Mouse (Mus musculus) retina, postnatal 1 day (tissue): ENCODE results near the gene Runx1.

Experiments
- DNase-seq: peaks from one replicate; pipeline ENCODE4 v3.0.0-alpha.2; 2012

The Runx1 gene

GRCm38 (mm10) chr16:92696411-92697015 is 129.4 kb downstream of the Runx1 start:
- peak; percentile 41 for DNase-seq

GRCm38 (mm10) chr16:92695981-92696380 is 130.0 kb downstream of the Runx1 start:
- DNase-seq = no peak

DNA sequence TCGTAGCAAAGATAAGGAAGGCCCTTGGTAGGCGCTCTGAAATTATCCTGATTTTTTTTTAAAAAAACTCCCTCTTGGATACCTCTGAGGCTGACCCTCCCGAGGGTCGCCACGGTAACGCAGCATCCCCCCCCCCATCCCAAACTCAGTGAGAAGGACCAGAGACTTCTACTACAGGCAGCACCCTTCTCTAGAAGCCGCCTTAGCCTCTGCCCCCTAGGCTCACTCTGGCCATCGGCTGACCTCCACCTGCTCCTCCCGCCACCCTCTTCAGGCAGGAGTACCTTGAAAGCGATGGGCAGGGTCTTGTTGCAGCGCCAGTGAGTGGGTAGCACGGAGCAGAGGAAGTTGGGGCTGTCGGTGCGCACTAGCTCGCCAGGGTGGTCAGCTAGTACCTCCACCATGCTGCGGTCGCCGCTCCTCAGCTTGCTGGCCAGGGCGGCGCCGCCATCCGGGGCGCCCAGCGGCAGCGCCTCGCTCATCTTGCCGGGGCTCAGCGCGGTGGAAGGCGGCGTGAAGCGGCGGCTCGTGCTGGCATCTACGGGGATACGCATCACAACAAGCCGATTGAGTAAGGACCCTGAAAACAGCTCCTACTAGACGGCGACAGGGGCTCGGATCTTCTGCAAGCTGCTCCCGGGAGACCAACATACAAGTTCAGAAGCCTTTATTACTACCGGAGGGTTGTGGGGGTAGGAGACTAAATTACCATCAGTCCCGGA is 130.6 kb downstream of the Runx1 start:
- DNase-seq = peak; percentile 54

GRCm38 (mm10) chr16:92694496-92695106 is 131.3 kb downstream of the Runx1 start:
- no peak for DNase-seq

DNA sequence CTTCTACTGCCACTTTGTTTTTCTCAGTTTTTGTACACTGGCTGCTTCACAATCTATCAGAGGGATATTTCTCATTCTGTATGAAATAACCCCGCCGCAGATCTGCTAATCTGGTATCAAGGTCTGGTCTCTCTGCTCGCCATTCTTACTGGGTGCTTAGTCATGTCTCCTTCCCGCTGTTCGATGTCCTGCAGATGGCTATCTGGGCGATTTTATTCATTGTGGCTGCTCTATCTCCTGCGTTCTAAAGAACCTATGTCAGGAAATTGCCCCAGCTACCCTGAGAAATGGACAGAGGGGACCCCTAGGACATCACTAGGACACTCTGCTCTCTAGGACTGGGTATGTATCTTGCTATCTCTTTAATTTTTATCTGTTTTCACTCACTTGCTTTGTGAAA is 135.2 kb downstream of the Runx1 start:
- no peak for DNase-seq

- no peak for DNase-seq
Observed at GRCm38 (mm10) chr16:92688941-92689340, 137.0 kb downstream of the Runx1 start.

DNA sequence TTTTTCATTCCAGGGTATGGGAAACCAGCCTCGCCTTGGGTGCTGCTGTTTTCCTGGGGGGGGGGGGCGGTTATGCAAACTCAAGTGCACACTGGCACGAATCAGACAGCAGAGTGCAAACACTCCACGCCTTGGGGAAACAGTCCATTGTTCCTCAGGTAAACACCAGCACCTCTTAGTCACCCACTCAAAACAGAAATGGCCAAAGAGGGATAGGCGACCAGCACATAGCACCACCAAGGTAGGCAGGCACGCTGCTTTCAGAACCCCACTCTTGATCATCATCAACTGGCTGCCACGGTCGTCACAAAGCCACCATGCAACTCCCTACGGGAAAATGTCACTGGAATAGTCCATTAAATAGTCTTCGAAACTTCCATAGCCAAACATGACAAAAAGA is 139.0 kb downstream of the Runx1 start:
- DNase-seq = no peak

DNA sequence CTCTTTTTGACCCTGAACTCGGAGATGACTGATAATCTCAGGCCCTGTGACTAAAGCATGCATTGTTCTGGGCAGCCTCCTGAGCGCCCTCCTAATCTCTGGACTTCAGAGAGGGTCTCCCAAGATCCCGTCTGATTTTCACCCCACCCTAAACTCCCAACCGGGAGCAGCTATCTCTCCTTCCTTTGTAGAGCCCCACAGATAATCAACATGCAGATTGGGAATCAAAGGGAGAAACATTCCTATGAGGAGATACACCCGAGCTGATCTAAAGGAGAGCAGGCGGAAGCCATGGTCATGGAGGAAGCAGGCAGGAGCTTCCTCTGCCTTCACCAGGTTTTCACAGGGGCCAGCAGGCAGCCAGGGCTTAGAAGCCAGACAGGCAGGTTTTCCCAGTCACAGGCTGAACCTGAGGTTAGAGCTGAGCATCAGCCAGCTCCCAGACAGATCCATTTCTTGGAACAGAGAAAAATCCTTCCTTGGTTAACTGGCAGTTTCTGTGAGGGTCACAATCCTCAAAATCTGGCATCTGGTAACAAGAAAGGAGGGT is 140.1 kb downstream of the Runx1 start:
- no peak for DNase-seq

DNA sequence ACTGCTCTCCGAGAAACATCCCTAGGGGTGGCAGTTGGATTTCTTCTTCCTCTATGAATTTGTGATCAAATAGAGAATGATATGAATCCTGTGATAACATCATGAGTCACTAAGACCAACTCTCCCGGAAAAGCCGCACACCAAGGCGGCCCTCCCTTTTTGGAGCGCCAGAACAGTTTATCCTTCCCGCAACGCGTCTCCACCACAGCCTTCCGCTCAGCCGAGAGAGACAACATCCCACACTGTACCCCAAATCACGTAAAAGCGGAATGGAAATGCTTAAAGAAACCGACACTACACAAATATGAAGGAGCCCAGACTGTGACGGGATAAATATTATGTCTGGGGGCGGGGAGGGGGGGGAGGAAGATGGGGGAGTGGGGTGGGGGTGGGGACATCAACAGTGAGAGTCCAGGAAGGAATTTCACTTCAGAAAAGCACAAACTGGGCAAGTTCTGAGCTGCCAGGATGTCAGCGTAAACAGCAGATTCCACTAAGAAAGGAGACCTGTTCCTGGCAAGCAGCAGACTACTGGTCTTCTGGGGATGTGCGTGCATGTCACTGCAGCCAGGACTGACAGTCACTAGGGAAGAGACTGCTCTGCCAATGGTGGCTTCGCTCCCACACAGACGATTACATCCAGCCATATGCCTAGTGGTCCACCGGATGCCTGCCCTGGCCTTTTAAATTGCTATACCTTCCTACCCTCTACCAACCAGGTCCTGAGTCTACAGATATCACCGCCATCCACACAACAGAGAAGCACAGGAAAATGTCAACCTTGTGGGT is 141.3 kb downstream of the Runx1 start:
- no peak for DNase-seq

- DNase-seq = no peak
Observed at GRCm38 (mm10) chr16:92676630-92677029, 149.3 kb downstream of the Runx1 start.

DNA sequence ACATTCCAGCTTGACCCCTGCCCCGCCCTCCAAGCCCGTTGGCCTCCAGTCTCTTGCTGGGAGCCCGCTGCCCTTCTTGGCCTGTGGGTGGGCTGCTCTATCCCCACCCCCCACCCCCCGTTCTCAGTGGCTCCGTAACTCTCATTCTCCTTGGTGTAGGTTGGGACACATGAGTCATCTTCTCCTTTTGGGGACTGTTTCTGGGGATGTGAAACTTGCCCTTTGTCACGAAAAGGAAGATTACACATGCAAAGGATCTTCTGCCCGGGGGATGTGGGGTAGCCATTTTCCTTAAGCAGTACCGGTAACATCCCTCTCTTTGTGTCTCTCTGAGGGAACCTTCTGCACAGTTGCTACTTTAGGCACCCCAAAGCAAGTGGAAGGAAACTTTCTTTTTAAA is 150.3 kb downstream of the Runx1 start:
- DNase-seq = no peak

GRCm38 (mm10) chr16:92674916-92675450 is 151.0 kb downstream of the Runx1 start:
- DNase-seq = no peak

DNA sequence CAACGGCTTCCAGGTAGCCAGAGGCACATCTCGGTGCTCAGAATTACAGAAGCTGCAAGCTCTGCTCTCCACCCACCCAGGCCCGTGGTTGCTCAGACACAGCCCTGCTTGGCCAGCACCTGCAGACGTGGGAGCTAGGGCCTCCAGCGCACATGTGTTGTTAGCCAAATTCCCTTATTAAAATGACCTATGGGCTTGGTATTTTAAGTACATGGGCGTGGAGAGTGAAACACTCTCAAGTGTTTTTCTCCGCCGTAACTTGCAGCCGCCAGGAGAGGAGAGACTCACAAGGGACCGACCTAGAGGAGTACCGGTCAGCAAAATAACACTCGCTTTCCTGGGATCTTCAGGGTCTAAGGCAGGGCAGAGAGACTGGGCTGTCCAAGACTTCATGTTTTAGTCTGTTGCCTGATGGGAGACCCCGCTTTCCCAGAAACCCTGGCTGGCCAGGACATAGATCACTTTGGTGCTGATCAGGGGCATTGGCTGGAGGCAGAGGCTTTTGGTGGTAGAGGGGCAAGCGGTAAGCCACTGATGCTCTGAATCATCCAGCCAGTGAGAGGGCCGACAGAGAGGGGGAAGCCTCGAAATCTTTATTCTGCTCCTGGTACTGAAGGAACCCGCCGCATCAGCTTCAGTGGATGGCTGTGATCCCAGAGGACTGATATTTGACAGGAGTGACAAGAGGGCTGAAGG is 151.7 kb downstream of the Runx1 start:
- no peak for DNase-seq

DNA sequence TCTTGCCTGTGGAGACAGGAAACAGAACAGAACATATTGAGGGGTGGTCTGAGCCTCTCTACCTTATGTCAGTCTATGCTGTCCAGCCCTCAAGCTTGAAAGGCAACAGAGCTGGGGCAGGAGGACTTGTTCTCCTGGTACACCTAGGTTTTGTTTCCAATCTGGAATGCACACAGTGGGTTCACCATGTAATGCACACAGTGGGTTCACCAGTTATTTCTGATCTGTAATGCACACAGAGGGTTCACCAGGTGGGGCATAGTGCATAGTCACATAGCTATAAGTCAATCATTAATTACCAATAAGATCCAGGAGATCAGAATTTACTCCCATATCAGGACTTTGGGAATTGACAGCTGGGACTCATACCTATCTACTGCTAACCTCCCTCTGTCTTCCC is 157.1 kb downstream of the Runx1 start:
- no peak for DNase-seq

GRCm38 (mm10) chr16:92661757-92662156 is 164.2 kb downstream of the Runx1 start:
- no peak for DNase-seq

GRCm38 (mm10) chr16:92656750-92657149 is 169.2 kb downstream of the Runx1 start:
- DNase-seq = no peak

DNA sequence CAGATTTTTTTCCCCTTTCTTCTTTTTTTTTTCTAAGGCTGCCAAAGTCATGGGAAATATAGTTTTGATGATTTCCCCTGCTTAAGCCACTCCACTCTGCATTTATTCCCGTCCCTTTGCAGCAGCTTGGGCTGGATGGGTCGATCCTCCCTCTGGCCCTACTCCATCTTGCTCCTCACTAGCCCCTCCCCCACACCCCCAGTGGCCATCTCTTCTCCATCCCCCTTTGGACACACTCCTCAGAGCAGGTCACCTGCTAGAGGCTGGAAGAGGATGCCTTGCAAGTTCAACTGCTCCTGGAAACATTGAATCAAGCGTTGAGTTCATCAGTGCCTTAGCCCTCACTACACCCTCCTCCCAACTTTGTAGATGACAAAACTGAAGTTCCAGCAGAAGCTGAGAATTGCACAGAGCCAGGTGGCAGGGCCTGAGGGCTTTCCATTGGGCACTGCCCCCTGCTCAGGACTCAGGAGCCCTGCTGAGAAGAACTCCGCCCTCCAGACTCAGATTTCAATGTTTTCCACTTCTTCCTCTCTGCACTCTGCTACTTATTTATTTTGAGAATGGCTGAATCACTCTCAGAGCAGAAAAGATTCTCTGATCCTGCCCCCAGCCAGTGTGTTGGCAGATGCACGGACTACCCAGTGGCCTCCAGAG is 171.5 kb downstream of the Runx1 start:
- DNase-seq = no peak

- DNase-seq = no peak
Observed at GRCm38 (mm10) chr16:92653816-92654215, 172.1 kb downstream of the Runx1 start.

DNA sequence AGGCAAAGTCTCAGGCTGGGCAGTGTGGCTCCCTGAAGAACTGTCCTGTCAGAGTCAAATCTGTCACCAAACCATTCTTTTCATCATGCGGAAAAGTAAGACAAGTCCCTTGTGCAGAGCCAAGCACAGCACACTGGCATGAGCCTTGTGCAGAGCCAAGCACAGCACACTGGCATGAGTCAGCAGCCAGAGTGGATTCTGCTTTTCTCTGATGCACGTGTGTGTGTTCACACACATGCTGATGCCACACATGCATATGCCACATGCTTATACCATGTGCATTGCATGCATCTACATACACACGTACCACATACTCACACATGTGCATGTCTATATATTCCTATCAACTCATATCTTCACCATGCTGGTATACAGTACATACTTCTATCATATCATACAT is 174.7 kb downstream of the Runx1 start:
- DNase-seq = no peak

- peak; percentile 68 for DNase-seq
Observed at GRCm38 (mm10) chr16:92646153-92646552, 179.8 kb downstream of the Runx1 start.

GRCm38 (mm10) chr16:92645423-92646115 is 180.4 kb downstream of the Runx1 start:
- DNase-seq = peak; percentile 19
